Mouse (Mus musculus) mouse trophoblast stem cell (cell line): ENCODE measurements at regions not wholly inside any gene's neighbourhood (a gene's known extent, or its start where the extent isn't known, plus 50 kb on each side); places are given as distances from the start of the nearest gene placed in this dataset.

Experiments
- in situ Hi-C, 2 experiments: fragments of 300-500 bp; cut with MseI, MboI; formaldehyde crosslinking; loops; 2 replicates in 1 of 2; 3 replicates in 1 of 2; pipeline ENCODE4 v1.15.1; 2025

- in situ Hi-C loops, result no loop called here
Measured at GRCm38 (mm10) chr14:97448617-97449016, 720.9 kb downstream of the Dach1 start.

- in situ Hi-C loops, result no loop called here
Measured at GRCm38 (mm10) chr14:97446793-97447192, 722.8 kb downstream of the Dach1 start.

DNA sequence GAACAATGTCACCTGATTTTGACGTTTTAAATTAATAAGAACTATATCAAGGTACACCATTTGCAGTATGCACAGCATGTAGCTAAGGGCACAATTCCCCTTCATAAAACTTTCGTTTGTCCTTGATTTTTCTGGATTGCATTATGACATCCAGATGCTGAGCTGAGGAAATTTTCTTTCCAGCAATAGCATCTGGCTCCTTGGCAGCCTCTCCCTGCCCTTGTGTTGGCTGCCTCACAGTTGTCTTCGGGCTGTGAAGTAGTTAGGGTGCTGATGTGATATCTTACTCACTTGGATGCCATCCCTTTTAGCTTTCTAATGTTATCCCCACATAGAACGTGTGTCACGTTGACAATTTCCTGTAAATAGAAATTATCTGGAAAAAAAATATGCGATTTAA, 729.2 kb downstream of the Dach1 start:
- in situ Hi-C loops, result no loop called here

DNA sequence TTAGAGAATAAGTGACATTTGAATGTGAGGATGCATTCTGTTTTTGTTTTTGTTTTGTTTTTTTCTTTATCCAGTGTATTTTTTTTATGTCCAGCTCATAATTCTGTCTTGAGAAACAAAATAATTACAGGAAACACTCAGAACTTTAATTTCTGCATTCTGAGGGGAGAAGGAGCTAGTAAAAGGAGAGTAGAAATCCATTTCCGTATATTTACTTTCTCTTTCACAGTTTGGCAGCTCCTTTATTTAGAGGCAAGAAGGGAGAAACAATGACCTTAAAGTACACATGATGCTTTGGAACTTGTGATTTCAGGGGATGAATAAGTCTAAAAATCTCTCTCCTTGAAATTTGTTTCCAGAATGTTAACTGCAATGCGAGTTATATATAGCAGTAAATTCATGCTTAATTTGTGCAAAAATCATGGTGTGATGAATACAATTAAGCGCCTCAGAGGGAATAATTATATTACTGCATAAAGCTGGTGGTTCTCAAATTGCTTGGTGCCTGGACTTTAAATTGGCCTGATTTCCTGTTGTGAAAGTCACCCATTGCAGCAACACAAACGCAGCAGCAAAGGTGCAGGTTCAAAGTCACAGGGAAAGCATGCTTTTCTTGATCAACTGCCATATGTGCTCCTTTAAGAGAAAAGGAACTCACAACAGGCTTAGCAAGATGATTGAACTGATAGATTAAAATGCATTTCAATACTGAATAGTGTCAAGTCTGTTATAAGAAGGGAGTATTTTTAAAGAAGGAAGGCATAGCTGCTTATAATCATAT, 733.9 kb downstream of the Dach1 start:
- in situ Hi-C loops, result no loop called here

DNA sequence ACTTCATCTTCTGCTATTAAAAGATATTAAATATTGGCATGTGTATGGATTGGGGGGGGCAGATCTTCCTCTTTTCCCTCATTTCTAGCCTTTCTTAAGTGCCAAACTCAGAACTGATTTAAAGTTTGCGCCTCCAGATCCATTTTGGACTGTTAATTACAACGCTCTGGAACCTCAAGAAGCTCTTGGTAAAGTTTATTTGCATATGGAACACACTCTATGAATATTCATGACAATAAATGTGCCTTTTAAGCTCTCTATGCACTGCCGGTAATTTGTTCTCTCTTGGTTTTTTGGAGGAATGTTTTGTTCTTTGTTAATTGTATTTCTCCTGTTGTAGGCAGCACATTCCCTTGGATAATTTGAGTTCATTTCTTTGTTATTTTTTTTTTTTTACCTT, 738.3 kb downstream of the Dach1 start:
- in situ Hi-C loops, result no loop called here

DNA sequence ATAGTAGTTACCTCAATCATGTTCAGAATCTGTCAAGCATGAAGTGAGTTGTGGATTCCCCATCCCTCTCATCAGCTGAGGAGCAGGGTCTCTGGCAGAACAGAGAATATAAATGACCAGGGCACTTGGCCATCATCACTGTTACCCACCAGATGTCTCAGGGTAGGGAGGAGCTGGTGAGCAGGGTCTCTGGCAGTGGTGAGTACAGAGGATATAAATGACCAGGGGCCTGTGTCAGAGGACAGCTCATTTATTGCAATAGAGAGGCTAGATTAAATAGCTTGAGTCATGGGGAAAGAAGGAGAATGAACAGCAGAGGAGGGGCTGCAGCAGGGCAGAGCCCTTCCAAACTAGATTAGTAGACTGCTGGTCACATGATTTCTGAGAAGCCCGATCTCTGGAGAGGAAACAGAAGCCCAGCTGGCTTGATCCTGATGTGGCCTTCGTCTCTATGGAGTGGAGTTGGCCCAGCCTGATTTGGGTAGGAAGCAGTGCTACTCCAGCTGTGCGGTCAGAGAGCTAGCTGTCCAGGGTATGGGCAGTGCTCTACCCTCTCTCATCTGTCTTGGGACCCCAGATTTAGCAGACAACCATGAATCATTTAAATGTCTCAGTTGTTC, 766.3 kb downstream of the Dach1 start:
- in situ Hi-C loops, result no loop called here

GRCm38 (mm10) chr14:97396385-97396784, 773.2 kb downstream of the Dach1 start:
- in situ Hi-C loops, result no loop called here

- in situ Hi-C loops, result no loop called here
Measured at GRCm38 (mm10) chr14:97395750-97396377, 773.7 kb downstream of the Dach1 start.

- in situ Hi-C loops, result no loop called here
Measured at GRCm38 (mm10) chr14:97389005-97389404, 780.6 kb downstream of the Dach1 start.

- in situ Hi-C loops, result no loop called here
Measured at GRCm38 (mm10) chr14:97380131-97380530, 789.4 kb downstream of the Dach1 start.

GRCm38 (mm10) chr14:97356915-97357314, 812.6 kb downstream of the Dach1 start:
- in situ Hi-C loops, result no loop called here

DNA sequence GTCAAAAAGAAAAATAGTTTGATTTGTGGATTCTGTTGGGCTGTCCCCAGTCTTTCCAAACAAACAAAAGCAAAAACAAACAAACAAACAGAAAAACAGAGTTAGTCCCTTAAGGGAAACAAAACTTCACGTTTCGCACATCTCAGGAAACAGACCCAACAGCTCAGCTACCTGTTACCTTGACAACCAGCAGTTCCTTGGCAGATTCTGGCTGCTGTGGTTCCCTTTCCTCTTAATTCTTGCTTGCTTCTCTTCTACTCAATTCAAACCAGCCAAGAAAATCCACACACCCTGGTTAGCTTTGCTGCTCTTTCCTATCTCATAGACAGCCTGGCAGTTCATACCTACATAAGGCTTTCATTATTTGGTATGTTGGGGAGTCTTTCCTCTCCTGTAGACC, 821.6 kb downstream of the Dach1 start:
- in situ Hi-C loops, result no loop called here

GRCm38 (mm10) chr14:97331388-97331787, 812.5 kb upstream of the Klhl1 start:
- in situ Hi-C loops, result no loop called here

GRCm38 (mm10) chr14:97329979-97330378, 811.1 kb upstream of the Klhl1 start:
- in situ Hi-C loops, result no loop called here

GRCm38 (mm10) chr14:97293109-97293508, 774.2 kb upstream of the Klhl1 start:
- in situ Hi-C loops, result no loop called here

- in situ Hi-C loops, result no loop called here
Measured at GRCm38 (mm10) chr14:97287447-97287846, 768.5 kb upstream of the Klhl1 start.

- in situ Hi-C loops, result no loop called here
Measured at GRCm38 (mm10) chr14:97258461-97258860, 739.6 kb upstream of the Klhl1 start.
